8 mouse cellular contexts compared by ENCODE assay signal in the genomic region with DNA sequence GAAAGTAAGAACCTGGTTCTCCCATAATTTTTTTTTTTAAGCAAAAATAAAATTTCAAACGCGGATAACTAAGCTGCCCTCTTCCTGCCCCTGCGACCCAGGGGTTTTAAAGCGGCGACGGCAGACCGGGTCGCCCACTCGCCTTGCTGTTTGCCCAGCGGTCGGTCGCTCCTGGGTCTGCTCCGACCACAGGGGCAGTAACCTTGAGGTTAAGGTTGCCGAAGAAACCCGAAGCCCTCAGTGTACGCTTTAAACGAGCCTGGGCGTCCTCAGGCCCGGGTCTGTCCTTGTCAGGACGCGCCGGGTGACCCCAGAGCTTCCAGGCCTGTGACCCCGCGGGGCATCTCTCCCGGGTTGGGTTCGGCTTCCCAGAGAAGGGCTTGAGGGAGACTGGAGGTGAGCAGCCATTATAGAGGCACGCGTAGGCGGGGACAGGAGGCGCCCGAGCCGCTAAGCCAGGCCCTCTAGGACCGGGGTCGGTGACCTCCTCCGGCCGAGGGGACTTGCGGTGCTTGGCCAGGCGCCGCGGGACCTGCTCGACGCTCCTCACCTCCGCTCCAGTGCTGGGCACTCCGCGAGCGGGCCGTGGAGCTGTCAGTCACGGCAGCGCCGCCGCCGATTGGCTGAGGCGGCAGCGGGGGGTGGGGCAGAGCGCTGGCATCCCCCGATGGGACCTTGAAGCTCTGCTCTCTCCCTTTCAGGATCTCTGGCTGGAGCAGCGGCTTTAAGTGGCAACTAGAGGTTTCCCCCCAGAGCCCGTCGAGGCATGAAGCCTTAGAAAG.
DNase-seq lines count a peak whose midpoint lies in the region; ATAC-seq lines count a peak whose summit lies in the region.

No protein-coding gene starts in this region.

- intact Hi-C loops in gastrocnemius, postnatal 14 days (cut with DNase I; ENCODE audit: low total_unique reads): no loop called here
- intact Hi-C loops in left cerebral cortex, postnatal 14 days (cut with DNase I): no loop called here

- no peaks in the 10 kb centered on the region for H3K27me3 ChIP-seq in intestine, embryonic 14.5 days (replicated peaks; ENCODE audit: control insufficient read depth, insufficient read depth, low read length)

- H3K9ac ChIP-seq in intestine, embryonic 14.5 days (ENCODE audit: low read length): peak overlapping the region; percentile 62

- no peaks in the 10 kb centered on the region for H3K36me3 ChIP-seq in intestine, embryonic 14.5 days (ENCODE audit: control insufficient read depth, insufficient read depth, low read length)

- peak overlapping the region; percentile 60 for H3K4me2 ChIP-seq in intestine, embryonic 14.5 days (ENCODE audit: low read length)

- H3K4me1 ChIP-seq in intestine, embryonic 14.5 days (replicated peaks; ENCODE audit: control insufficient read depth, insufficient read depth, low read length): peaks cover 59% of the 10 kb centered on the region

- WGBS in intestine, embryonic 14.5 days: 2% methylated on average over 52 of the region's 59 CpGs

- ATAC-seq in intestine, embryonic 14.5 days (replicated peaks; ENCODE audit: low FRiP score, low TSS enrichment, low read depth): peak; percentile 88
- peak; percentile 73 for ATAC-seq in megakaryocyte-erythroid progenitor cell, adult 5-6 weeks (replicated peaks; ENCODE audit: low FRiP score, low TSS enrichment, poor library complexity, severe bottlenecking)

- peak; percentile 93 to 95 for DNase-seq in adrenal gland, adult 18-20 months (ENCODE audit: low spot score in 2 of 2)
- peak; percentile 95 for DNase-seq in embryo, embryonic 10.5 days (ENCODE audit: low spot score)
- peak; percentile 91 for DNase-seq in gastrocnemius, postnatal 14 days
- peak; percentile 96 for DNase-seq in intestine, embryonic 14.5 days (ENCODE audit: low spot score)
- DNase-seq in left cerebral cortex, postnatal 14 days (ENCODE audit: low spot score in 2 of 2): peak; percentile 83 to 90
- peak; percentile 86 for DNase-seq in right cerebral cortex, postnatal 14 days
- peak; percentile 90 for DNase-seq in urinary bladder, postnatal 25 days (ENCODE audit: low spot score)

- peak overlapping the region; percentile 49 for H3K4me3 ChIP-seq in intestine, embryonic 14.5 days (ENCODE audit: low read depth, low read length)

- H3K9me3 ChIP-seq in intestine, embryonic 14.5 days (ENCODE audit: control insufficient read depth, low read length): no peaks in the 10 kb centered on the region

- H3K27ac ChIP-seq in intestine, embryonic 14.5 days (ENCODE audit: low read depth): peak overlapping the region; percentile 80

Comparison
In these comparisons a context has a peak if more than half of its experiments do, and no peak if none do; other contexts are left out.
1. Peak in every context shown above with its lines: DNase-seq, ATAC-seq, H3K4me3 ChIP-seq and H3K27ac ChIP-seq.